In genomic region chr16:90829894-90830685, GRCm38 (mm10) we compare ENCODE assay signal across 8 mouse cellular contexts. TPM values are rescaled to one million over a fixed set of nuclear protein-coding genes. Genes with fewer than 3 reads are reported as not detected.
DNase-seq lines count a peak whose midpoint lies in the region; ATAC-seq and TF ChIP-seq lines count a peak whose summit lies in the region.

No protein-coding gene starts in this region.

- H3K4me1 ChIP-seq in forebrain, embryonic 13.5 days: peaks cover 45% of the 10 kb centered on the region
- peaks cover 8% of the 10 kb centered on the region; the same call in 1 of the 2 replicates for H3K4me1 ChIP-seq in heart, postnatal 0 days (ENCODE audit: control insufficient read depth, insufficient read depth)
- peaks cover 35% of the 10 kb centered on the region for H3K4me1 ChIP-seq in liver, embryonic 13.5 days (replicated peaks)

- H3K27ac ChIP-seq in forebrain, embryonic 13.5 days: peak overlapping the region; percentile 35
- peak overlapping the region; percentile 85 for H3K27ac ChIP-seq in heart, postnatal 0 days (ENCODE audit: low read depth)
- peak overlapping the region; percentile 65 for H3K27ac ChIP-seq in liver, embryonic 13.5 days

- peak overlapping the region; percentile 52 for H3K4me3 ChIP-seq in forebrain, embryonic 13.5 days
- peak overlapping the region; percentile 61 for H3K4me3 ChIP-seq in heart, postnatal 0 days (ENCODE audit: low read depth, low read length)
- peak overlapping the region; percentile 62 for H3K4me3 ChIP-seq in liver, embryonic 13.5 days (replicated peaks)

- peaks cover 39% of the 10 kb centered on the region for H3K27me3 ChIP-seq in forebrain, embryonic 13.5 days
- 0 out of 2 replicates have a peak, but pooled peaks cover 4% of the 10 kb centered on the region for H3K27me3 ChIP-seq in heart, postnatal 0 days (ENCODE audit: control insufficient read depth, insufficient read depth, low read length)
- H3K27me3 ChIP-seq in liver, embryonic 13.5 days: peaks cover 74% of the 10 kb centered on the region
- no peaks in the 10 kb centered on the region; the same call in 1 of the 2 replicates for H3K27me3 ChIP-seq in splenic B cell, adult 2 months (ENCODE audit: control insufficient read depth, insufficient read depth, low read length, poor library complexity, severe bottlenecking)

- peak; percentile 82 for TF ChIP-seq EP300 in heart, postnatal 0 days (IDR thresholded peaks at IDR 0.05; ENCODE audit: low read depth)

- TF ChIP-seq CTCF in heart, postnatal 0 days (IDR thresholded peaks at IDR 0.05; ENCODE audit: low read depth): peak; percentile 63

- WGBS in forebrain, embryonic 13.5 days: under 1% methylated on average over 45 of the region's 45 CpGs
- under 1% methylated on average over 45 of the region's 45 CpGs for WGBS in heart, postnatal 0 days
- WGBS in liver, embryonic 13.5 days (ENCODE audit: insufficient replicate concordance): under 1% methylated on average over 45 of the region's 45 CpGs

- peak overlapping the region; percentile 92 for H3K4me2 ChIP-seq in forebrain, embryonic 13.5 days
- peak overlapping the region; percentile 96 for H3K4me2 ChIP-seq in heart, postnatal 0 days (ENCODE audit: low read depth, low read length)
- peak overlapping the region; percentile 88 for H3K4me2 ChIP-seq in liver, embryonic 13.5 days

- peak overlapping the region; percentile 67 for H3K9ac ChIP-seq in forebrain, embryonic 13.5 days
- H3K9ac ChIP-seq in heart, postnatal 0 days (replicated peaks; ENCODE audit: low read depth, low read length): peak overlapping the region; percentile 64
- peak overlapping the region; percentile 70 for H3K9ac ChIP-seq in liver, embryonic 13.5 days

- H3K9me3 ChIP-seq in forebrain, embryonic 13.5 days (replicated peaks): no peaks in the 10 kb centered on the region
- no peaks in the 10 kb centered on the region for H3K9me3 ChIP-seq in heart, postnatal 0 days (replicated peaks; ENCODE audit: control insufficient read depth, low read length)
- H3K9me3 ChIP-seq in liver, embryonic 13.5 days (replicated peaks): no peaks in the 10 kb centered on the region

- peak; percentile 85 for ATAC-seq in CD4-positive, CD25-positive, alpha-beta regulatory T cell, adult 4 months
- ATAC-seq in forebrain, embryonic 13.5 days: peak; percentile 81
- ATAC-seq in heart, postnatal 0 days (ENCODE audit: insufficient read depth, low read depth): peak; percentile 91
- peak; percentile 95 for ATAC-seq in liver, embryonic 13.5 days (ENCODE audit: low read depth)

- DNase-seq in c-Kit-positive CD71-positive TER-119-positive erythroid progenitor cells, embryonic 14.5 days (ENCODE audit: low spot score): peak; percentile 84
- DNase-seq in heart, postnatal 0 days (ENCODE audit: low spot score): peak; percentile 94
- peak; percentile 93 to 96 for DNase-seq in kidney, postnatal 36 days
- peak; percentile 68 for DNase-seq in liver, embryonic 13.5 days
- peak; percentile 35 for DNase-seq in naive thymus-derived CD4-positive, alpha-beta T cell, adult 2 months (ENCODE audit: low read depth)
- DNase-seq in splenic B cell, adult 2 months (ENCODE audit: low read depth, low spot score): peak; percentile 30

- no peaks in the 10 kb centered on the region for H3K36me3 ChIP-seq in forebrain, embryonic 13.5 days (ENCODE audit: poor library complexity, severe bottlenecking)
- H3K36me3 ChIP-seq in heart, postnatal 0 days (replicated peaks; ENCODE audit: control insufficient read depth, insufficient read depth, low read length): no peaks in the 10 kb centered on the region
- H3K36me3 ChIP-seq in liver, embryonic 13.5 days: no peaks in the 10 kb centered on the region
- H3K36me3 ChIP-seq in splenic B cell, adult 2 months (ENCODE audit: control insufficient read depth, insufficient read depth, low read length, poor library complexity, severe bottlenecking): no peaks in the 10 kb centered on the region

RNA-seq across cellular contexts. Expression of gene Eva1c, which starts 3.6 kb away (rescaled TPM):
- polyA plus RNA-seq in CD4-positive, CD25-positive, alpha-beta regulatory T cell, adult 4 months (2017; shearing (Covaris generic)): not detected
- 4.3 and 5.2 TPM in 2 replicates for polyA plus RNA-seq in forebrain, embryonic 13.5 days (2015; fragmentation: Nextera tagmentation; extraction: Ambion mirVana)
- 3.2 and 11.4 TPM in 2 replicates for total RNA-seq in heart, postnatal 0 days (2014; rRNA removed; ENCODE audit: low replicate concordance)
- 1.1 and 1.7 TPM in 2 replicates for polyA plus RNA-seq in heart, postnatal 0 days (2015; fragmentation: Nextera tagmentation; extraction: Ambion mirVana)
- 0.25 and 0.31 TPM in 2 replicates for polyA plus RNA-seq in liver, embryonic 13.5 days (2015; fragmentation: Nextera tagmentation; extraction: Ambion mirVana)

RNA-seq across cellular contexts. Expression of gene Urb1, which starts 19.9 kb away (rescaled TPM):
- polyA plus RNA-seq in CD4-positive, CD25-positive, alpha-beta regulatory T cell, adult 4 months (2017; shearing (Covaris generic)): 1 to 10 TPM; 3.5 to 4.2 TPM
- 8.8 and 9.7 TPM in 2 replicates for polyA plus RNA-seq in forebrain, embryonic 13.5 days (2015; fragmentation: Nextera tagmentation; extraction: Ambion mirVana)
- 8.7 and 16.5 TPM in 2 replicates for total RNA-seq in heart, postnatal 0 days (2014; rRNA removed; ENCODE audit: low replicate concordance)
- 2.7 and 3.0 TPM in 2 replicates for polyA plus RNA-seq in heart, postnatal 0 days (2015; fragmentation: Nextera tagmentation; extraction: Ambion mirVana)
- polyA plus RNA-seq in liver, embryonic 13.5 days (2015; fragmentation: Nextera tagmentation; extraction: Ambion mirVana): 4.7 and 7.5 TPM in 2 replicates

Comparison
In these comparisons a context has a peak if more than half of its experiments do, and no peak if none do; other contexts are left out.
1. Peak in every context shown above with its lines: DNase-seq, ATAC-seq, H3K4me3 ChIP-seq and H3K27ac ChIP-seq.
2. DNase-seq: peak in every context shown above with its lines; median percentile 94 in kidney, postnatal 36 days; 94 in heart, postnatal 0 days; 84 in c-Kit-positive CD71-positive TER-119-positive erythroid progenitor cells, embryonic 14.5 days; 68 in liver, embryonic 13.5 days; 35 in naive thymus-derived CD4-positive, alpha-beta T cell, adult 2 months; 30 in splenic B cell, adult 2 months.
3. H3K27ac ChIP-seq: peak in every context shown above with its lines; median percentile 85 in heart, postnatal 0 days; 65 in liver, embryonic 13.5 days; 35 in forebrain, embryonic 13.5 days.